Mouse (Mus musculus) myocyte (in vitro differentiated cells): ENCODE results near the gene Trim67.

Source experiments
- E2F4 ChIP-seq: IDR thresholded peaks from one replicate; pipeline ENCODE4 v1.6.1; 2011; ENCODE audit warnings: mild to moderate bottlenecking, control low read depth, moderate library complexity; ENCODE audit not compliant: insufficient read depth
- MAX ChIP-seq: IDR thresholded peaks from one replicate; pipeline ENCODE4 v1.6.1; 2011; ENCODE audit warnings: low read depth, mild to moderate bottlenecking, control low read depth
- MYOG ChIP-seq, 3 experiments: IDR thresholded peaks; one replicate each; pipeline ENCODE4 v1.6.1; 2011; ENCODE audit warnings: control low read depth in 2 of 3, low read depth in 2 of 3, mild to moderate bottlenecking in 2 of 3; ENCODE audit not compliant: insufficient read length in 2 of 3, control insufficient read depth in 1 of 3, insufficient read depth in 1 of 3
- POLR2A ChIP-seq: IDR thresholded peaks from one replicate; pipeline ENCODE4 v1.6.1; 2011; ENCODE audit warnings: low read depth, mild to moderate bottlenecking, control low read depth, moderate library complexity; ENCODE audit not compliant: insufficient read length
- POLR2AphosphoS2 ChIP-seq: IDR thresholded peaks from one replicate; pipeline ENCODE4 v1.6.1; 2011; ENCODE audit warnings: low read depth, control low read depth; ENCODE audit not compliant: insufficient read length
- TCF12 ChIP-seq: IDR thresholded peaks from one replicate; pipeline ENCODE4 v1.6.1; 2011; ENCODE audit warnings: mild to moderate bottlenecking, control low read depth; ENCODE audit not compliant: poor library complexity, insufficient read depth, severe bottlenecking
- USF1 ChIP-seq: IDR thresholded peaks from one replicate; pipeline ENCODE4 v1.6.1; 2011; ENCODE audit warnings: low read depth, mild to moderate bottlenecking, control low read depth, moderate library complexity

DNA sequence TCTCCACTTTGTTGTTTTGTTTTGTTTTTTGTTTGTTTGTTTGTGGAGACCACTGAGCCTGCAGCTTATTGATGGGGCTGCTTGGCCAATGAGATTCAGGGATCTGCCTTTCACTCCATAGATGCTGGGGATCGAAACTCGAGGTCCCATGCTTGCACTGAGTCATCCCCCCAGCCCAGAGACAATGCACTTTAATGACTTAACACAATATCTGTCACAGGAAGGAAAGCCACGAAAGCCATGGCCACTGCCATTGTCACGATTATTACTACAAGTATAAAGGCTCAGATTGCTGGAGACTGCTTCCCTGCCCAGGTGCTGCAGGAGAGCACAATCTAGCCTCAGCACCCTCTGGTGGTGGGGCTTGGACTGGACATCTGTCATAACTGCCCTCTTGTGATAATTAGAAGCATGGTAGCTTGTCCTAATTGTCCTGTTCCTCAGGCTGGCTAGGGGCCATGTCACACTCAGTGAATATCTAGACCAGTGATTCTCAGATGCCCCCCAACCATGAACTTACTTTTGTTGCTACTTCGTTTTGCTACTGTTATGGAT is 17.2 kb downstream of the Trim67 start:
- TF ChIP-seq USF1 (no peak), MYOG (IDR thresholded peaks at IDR 0.05; ENCODE audit: control insufficient read depth in 1 of 3, insufficient read depth in 1 of 3, insufficient read length in 2 of 3, low read depth in 2 of 3) (no peak), POLR2A (no peak), TCF12 (no peak), POLR2AphosphoS2 (no peak), MAX (no peak), E2F4 (no peak)
